Mouse (Mus musculus): ENCODE data around the gene Adam8.

The Adam8 gene

DNA sequence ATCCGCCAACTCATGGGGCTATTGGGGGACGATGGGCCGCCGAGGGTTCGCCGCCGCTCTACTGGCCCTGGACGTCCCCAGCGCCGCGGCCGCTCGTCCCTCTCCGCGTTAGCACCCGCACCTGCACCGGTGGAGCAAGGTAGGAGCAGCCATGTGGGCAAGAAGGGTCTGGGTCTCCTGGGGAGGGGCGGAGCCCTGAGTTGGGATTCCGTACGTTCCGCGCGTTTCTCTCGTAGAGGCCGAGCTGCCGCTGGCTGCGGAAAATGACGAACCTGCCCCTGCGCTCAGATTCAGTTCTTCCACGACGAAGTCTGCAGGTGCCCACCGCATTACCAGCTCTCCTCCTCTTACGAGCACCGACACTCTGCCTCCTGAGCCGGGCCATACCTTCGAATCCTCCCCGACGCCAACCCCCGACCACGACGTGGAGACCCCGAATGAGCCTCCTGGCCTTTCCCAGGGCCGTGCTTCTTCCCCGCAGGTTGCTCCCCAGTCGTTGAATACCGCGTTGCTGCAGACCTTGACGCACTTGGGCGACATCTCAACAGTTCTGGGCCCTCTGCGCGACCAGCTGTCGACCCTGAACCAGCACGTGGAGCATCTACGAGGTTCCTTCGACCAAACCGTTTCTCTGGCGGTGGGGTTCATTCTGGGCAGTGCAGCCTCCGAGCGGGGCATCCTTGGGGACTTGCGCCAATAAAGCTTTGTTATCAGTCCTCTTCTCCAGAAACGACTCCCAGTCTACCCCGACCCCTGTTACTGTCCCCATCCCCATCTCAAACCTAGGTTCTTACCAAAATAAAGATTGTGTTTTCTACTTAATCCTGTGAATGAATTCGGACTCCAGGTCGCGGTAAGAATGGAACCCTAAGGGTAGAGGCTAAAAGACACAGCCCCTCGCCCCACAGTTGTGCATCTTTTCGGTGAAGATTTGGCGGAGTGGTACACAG, 47.8 kb downstream of the Adam8 start:
- no peak for DNase-seq

GRCm38 (mm10) chr7:139943674-139944281, 48.6 kb downstream of the Adam8 start, which contains the start of gene Utf1:
Utf1 (plus strand) TSS chr7:139943789.
- DNase-seq, result peak in 1 of 2 experiments; percentile 25

- no peak for DNase-seq
Measured at GRCm38 (mm10) chr7:139940476-139941209, 51.7 kb downstream of the Adam8 start.

- DNase-seq, result no peak
Measured at GRCm38 (mm10) chr7:139937810-139938209, 54.6 kb downstream of the Adam8 start.

DNA sequence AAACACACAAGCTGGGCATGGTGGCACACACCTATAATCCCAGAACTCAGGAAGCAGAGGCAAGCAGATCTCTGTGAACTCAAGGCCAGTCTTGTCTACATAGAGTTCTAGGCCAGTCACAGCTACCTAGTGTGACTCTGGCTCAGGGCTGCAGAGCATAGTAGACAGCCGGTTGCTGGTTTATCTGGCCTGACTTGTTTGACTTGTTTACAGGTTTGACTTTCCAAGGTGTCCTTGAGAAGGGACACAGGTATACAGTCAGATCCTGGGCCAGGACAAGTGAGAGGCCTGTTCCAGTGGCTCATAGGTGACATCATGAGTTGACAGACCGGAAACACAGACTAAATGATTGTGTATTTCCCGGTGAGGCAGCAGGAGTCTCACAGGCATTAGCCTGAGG, 55.2 kb downstream of the Adam8 start:
- DNase-seq, result no peak

- no peak for DNase-seq
Measured at GRCm38 (mm10) chr7:139936705-139937104, 55.7 kb downstream of the Adam8 start.

DNA sequence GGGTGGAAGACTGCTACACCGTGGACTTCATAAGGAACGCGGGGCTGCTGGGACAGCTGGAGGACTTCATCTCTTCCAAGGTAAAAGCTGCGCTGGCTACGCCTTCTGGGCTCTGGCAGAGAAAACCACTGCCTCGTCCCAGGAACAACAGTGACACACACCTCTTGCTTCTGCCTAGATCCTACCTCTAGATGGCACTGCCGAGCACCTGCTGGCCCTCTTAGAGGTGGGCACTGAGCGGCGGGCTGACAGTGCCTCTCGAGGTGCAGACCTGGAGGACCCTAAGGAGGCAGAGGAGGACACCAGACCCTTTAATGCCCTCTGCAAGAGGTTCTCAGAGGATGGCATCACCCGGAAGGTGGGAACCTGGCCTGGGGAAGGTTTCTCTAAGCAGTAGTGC, 61.6 kb downstream of the Adam8 start:
- no peak for DNase-seq

Measured in cerebellum, postnatal 36 days (tissue).